Mouse (Mus musculus) liver, adult (tissue): ENCODE results near the gene Fmnl3.

Experiments used
- GATA4 ChIP-seq: IDR thresholded peaks from 2 replicates; pipeline ENCODE4 v1.6.1; 2014; ENCODE audit warnings: mild to moderate bottlenecking, low read length; ENCODE audit not compliant: insufficient replicate concordance

The Fmnl3 gene

DNA sequence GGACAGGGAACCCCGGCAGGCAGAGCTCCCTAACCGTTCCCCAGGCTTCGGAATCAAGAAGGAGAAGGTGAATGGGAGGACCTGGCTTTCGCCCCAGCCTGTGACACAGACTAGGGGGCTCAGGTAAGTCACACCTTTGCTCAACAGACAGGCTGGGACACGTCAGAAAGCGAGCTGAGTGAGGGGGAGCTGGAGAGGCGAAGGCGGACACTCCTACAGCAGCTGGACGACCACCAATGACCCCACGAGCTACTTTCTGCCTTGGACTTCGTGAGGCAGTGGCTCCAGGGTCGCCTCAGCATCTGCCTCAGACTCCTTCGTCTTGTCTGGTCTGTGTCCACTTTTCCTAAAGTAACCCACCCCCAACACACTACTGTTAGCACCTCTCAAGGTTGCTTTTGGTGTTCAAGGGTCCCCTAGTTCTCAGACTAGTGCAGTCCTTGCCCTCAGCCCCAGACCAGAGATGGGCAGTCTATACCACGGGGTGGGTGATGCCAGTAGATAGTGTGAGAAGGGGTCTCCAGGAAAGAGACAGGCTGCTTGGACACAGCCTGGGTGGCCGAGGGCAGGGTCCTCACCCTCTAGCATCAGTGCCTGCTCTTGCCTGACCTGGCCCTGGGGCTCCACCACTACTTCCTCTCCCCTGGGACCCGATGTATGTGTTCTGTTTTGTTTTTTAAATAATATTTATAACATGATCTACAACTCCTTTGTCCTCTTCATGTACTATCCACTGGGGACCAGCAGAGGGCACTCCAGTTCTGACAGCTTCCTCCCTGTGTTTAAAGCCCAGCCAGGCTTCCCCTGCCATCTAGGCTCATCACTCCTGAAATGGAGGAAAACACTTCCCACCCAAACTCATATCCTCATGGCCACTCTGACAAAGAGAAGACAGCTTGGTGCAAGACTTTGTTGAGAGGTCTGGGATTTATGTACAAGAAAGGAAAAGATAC, 53.7 kb downstream of the Fmnl3 start:
- TF ChIP-seq GATA4 = no peak

GRCm38 (mm10) chr15:99314891-99315290, 55.4 kb downstream of the Fmnl3 start:
- TF ChIP-seq GATA4 = no peak

GRCm38 (mm10) chr15:99310617-99311016, 59.7 kb downstream of the Fmnl3 start:
- no peak for TF ChIP-seq GATA4

- no peak for TF ChIP-seq GATA4
These were observed 60.7 kb downstream of the Fmnl3 start for GRCm38 (mm10) chr15:99309549-99309948.

DNA sequence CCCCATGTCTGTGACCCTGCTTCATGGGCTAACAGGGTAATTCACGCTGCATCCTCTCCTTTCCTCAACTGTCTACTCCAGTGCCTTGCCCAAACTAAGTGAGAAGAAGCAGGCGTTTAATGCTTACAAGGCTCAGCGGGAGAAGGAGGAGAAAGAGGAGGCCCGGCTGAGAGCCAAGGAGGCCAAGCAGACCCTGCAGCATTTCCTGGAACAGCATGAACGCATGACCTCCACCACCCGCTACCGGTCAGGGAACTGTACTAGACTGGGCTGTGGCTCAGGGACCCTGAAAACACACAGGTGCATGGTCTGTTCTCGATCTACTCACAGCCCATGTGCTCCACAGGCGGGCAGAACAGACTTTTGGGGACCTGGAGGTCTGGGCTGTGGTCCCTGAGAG, 62.8 kb downstream of the Fmnl3 start:
- no peak for TF ChIP-seq GATA4

DNA sequence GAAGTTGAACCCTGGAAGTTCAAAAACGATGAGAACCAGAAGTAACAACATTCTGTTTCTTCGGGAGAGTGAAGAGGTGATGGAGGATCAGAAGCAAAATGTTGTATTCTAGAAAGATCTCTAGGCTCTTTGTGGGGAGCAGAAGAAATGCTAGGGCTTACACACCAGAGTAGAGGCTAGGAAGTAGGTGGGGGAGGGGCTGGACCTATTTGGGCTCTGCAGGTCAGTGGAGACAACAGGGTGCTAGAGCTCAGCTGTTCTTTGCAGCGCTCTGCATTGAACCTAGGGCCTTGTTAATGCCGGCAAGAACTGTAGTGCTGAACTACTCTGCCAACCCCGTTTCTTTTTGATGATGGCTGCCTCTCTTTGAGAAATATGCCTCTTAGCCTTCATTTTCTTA, 74.1 kb downstream of the Fmnl3 start:
- no peak for TF ChIP-seq GATA4

DNA sequence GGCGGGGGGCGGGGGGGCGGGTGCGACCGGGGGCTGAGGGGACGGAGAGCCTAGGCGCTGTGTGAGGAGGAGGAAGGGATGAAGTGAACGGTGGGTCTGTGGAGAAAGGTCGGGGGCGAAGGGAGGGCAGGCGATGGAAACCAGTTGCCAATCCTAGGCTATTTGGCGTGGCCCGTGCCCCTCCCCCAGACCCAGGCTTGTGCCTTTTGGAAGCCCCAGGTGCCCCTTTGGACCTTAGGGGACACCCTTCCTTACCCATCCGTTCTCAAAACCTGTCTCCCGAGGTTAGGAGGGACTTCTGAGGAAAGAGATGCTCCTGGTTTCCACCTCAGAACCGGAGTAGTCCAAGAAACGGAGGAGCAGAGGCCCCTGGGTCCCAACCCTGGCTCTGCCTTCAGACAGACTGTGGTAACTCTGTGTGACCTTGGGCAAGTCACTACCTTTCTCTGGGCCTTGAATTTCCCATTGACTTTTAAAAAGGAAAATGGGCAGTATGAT, 74.7 kb downstream of the Fmnl3 start, which contains the start of gene Fam186b:
Gene Fam186b (minus strand): TSS at position 405 of the 498 bp plus-strand sequence.
- TF ChIP-seq GATA4 = no peak

- TF ChIP-seq GATA4 = no peak
These were observed 75.4 kb downstream of the Fmnl3 start, which contains the start of gene Prpf40b for GRCm38 (mm10) chr15:99294813-99295374. TSS of gene Prpf40b (plus strand) at chr15:99295087.

DNA sequence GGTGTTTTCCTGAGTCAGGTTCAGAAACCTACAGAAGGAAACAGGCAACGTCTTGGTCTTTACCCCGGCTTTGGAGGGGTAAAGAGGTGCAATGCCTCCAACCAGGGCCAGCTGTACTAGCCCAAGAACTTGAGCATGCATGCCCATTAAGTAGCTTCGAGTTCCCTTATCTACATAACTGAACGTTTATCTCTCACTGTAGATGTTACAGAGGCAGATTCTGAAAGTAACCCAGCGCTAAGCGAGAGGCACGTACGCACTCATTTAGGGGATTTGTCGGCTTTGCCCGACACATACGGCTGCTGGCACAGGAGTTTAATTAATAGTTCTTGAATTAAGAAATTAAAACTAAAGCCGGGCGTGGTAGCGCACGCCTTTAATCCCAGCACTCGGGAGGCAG, 76.0 kb downstream of the Fmnl3 start:
- no peak for TF ChIP-seq GATA4

- no peak for TF ChIP-seq GATA4
These were observed 79.7 kb downstream of the Fmnl3 start for GRCm38 (mm10) chr15:99290586-99290985.

DNA sequence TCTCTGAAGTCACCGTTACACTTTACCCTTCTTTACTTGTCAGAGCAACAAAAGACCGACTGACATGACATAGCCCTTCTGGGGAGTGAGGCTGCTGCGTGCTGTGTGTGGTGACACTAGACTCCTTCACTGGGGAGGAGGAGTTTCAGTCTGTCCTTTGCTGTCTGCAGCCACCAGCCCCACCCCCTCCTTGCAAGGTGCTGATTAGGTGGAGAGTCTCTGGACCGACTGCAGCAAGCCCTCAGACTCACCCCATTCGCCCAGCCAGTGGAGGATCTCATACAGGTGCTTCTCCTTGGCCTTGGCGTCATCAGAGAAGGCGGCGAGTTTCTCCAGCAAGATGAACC, 85.1 kb downstream of the Fmnl3 start:
- no peak for TF ChIP-seq GATA4

- no peak for TF ChIP-seq GATA4
These were observed 85.6 kb downstream of the Fmnl3 start for GRCm38 (mm10) chr15:99284527-99285188.

DNA sequence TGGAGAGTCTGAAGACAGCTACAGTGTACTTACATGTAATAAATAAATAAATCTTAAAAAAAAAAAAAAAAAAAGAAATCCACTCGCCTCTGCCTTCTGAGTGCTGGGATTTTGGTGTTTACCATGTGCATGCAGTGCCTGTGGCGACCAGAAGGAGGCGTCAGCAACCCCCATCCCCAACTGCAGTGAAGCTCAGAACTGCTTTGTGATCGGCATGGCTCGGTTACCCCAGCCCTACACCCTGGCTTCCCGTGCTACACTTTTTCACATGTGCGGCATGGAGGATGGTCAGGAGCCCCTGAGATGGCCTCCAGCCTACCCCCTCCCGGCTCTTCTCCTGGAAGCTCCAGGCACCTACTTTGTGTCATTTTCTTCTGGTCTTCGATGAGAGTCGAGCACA, 86.8 kb downstream of the Fmnl3 start:
- no peak for TF ChIP-seq GATA4

DNA sequence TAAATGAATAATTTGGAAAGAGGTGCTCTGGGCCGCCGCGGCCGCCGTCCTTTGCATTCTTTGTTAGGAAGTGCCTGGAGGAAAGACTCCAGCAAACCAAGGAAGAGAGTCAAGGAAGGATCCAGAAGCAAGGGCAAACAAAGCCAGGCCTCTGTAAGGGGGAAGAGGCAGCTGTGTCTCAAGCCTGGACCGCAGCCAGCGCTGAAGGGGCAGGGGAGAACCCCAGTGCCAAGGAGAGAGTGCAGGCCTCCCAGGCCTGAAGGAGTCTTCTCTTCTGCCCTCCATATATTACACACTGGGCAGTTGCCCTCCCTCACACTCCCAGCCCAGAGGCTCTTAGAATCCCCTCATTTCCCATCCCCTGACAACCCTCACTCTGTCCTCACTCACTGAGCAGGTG, 92.0 kb downstream of the Fmnl3 start:
- no peak for TF ChIP-seq GATA4

DNA sequence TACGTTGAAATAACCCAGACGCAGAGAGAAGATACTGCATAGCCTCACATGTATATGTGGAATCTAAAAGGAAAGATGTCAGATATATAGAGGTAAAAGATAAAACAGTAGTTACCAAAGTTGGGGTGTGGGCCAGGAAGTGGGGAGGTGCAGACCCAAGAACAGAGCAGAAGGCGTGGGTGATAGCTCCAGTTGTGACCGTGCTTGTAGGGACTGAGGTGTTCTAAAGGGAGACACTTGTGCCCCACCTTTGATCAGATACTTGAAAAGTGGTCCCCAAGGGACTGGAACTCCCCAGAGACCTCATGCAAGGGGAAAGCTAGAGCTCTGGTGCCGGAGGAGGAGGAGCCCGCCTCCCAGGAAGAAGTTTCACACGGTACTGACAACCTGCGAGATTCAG, 94.2 kb downstream of the Fmnl3 start:
- no peak for TF ChIP-seq GATA4
